Mouse (Mus musculus) splenic B cell, adult 2 months (primary cell): ENCODE measurements around the gene Panx3.

Experiments
- DNase-seq: peaks from one replicate; pipeline ENCODE4 v3.0.0-alpha.2; 2011; ENCODE audit warnings: low read depth, low spot score
- H3K27me3 ChIP-seq: 2 replicates; pipeline ENCODE4 v1.6.1; 2012; ENCODE audit warnings: mild to moderate bottlenecking, low read length, moderate library complexity, mixed read lengths; ENCODE audit not compliant: control insufficient read depth, poor library complexity, insufficient read depth, severe bottlenecking
- H3K36me3 ChIP-seq: 2 replicates; pipeline ENCODE4 v1.6.1; 2012; ENCODE audit warnings: mild to moderate bottlenecking, low read length, moderate library complexity, mixed read lengths; ENCODE audit not compliant: control insufficient read depth, poor library complexity, insufficient read depth, severe bottlenecking

Gene Panx3

GRCm38 (mm10) chr9:37655961-37656360 is 13.1 kb downstream of the Panx3 start:
- DNase-seq, result peak; percentile 53
- peaks cover 4% of the 10 kb centered on the region; the same call in 1 of the 2 replicates for H3K36me3 ChIP-seq
- H3K27me3 ChIP-seq, result no peaks in the 10 kb centered on the region

GRCm38 (mm10) chr9:37653836-37654235 is 15.2 kb downstream of the Panx3 start:
- Histone ChIP-seq H3K36me3 (peaks cover 6% of the 10 kb centered on the region; the same call in 1 of the 2 replicates), H3K27me3 (no peaks in the 10 kb centered on the region)
- no peak for DNase-seq

- peaks cover 9% of the 10 kb centered on the region; the same call in 1 of the 2 replicates for H3K36me3 ChIP-seq
- H3K27me3 ChIP-seq, result no peaks in the 10 kb centered on the region
- DNase-seq, result no peak
These were observed 18.4 kb downstream of the Panx3 start for GRCm38 (mm10) chr9:37650639-37651038.

GRCm38 (mm10) chr9:37646246-37646645 is 22.8 kb downstream of the Panx3 start:
- H3K36me3 ChIP-seq, result peaks cover 12% of the 10 kb centered on the region
- DNase-seq, result no peak
- no peaks in the 10 kb centered on the region for H3K27me3 ChIP-seq

- Histone ChIP-seq H3K27me3 (no peaks in the 10 kb centered on the region), H3K36me3 (peaks cover 7% of the 10 kb centered on the region; the same call in 1 of the 2 replicates)
- no peak for DNase-seq
These were observed 30.3 kb downstream of the Panx3 start for GRCm38 (mm10) chr9:37638721-37639120.

GRCm38 (mm10) chr9:37636800-37637542 is 32.1 kb downstream of the Panx3 start:
- Histone ChIP-seq H3K27me3 (no peaks in the 10 kb centered on the region), H3K36me3 (peaks cover 4% of the 10 kb centered on the region; the same call in 1 of the 2 replicates)
- no peak for DNase-seq

GRCm38 (mm10) chr9:37636335-37636734 is 32.7 kb downstream of the Panx3 start:
- DNase-seq, result peak; percentile 61
- Histone ChIP-seq H3K27me3 (no peaks in the 10 kb centered on the region), H3K36me3 (peaks cover 3% of the 10 kb centered on the region; the same call in 1 of the 2 replicates)

GRCm38 (mm10) chr9:37634269-37634668 is 34.8 kb downstream of the Panx3 start:
- DNase-seq, result no peak
- peaks cover 4% of the 10 kb centered on the region; the same call in 1 of the 2 replicates for H3K36me3 ChIP-seq
- no peaks in the 10 kb centered on the region for H3K27me3 ChIP-seq

GRCm38 (mm10) chr9:37632305-37632704 is 36.7 kb downstream of the Panx3 start:
- Histone ChIP-seq H3K36me3 (peaks cover 4% of the 10 kb centered on the region; the same call in 1 of the 2 replicates), H3K27me3 (no peaks in the 10 kb centered on the region)
- no peak for DNase-seq

- DNase-seq, result no peak
- Histone ChIP-seq H3K27me3 (no peaks in the 10 kb centered on the region), H3K36me3 (peaks cover 6% of the 10 kb centered on the region; the same call in 1 of the 2 replicates)
These were observed 39.1 kb downstream of the Panx3 start for GRCm38 (mm10) chr9:37629941-37630340.

- Histone ChIP-seq H3K27me3 (no peaks in the 10 kb centered on the region), H3K36me3 (peaks cover 7% of the 10 kb centered on the region; the same call in 1 of the 2 replicates)
- DNase-seq, result no peak
These were observed 40.5 kb downstream of the Panx3 start for GRCm38 (mm10) chr9:37628581-37628980.

GRCm38 (mm10) chr9:37627263-37627662 is 41.8 kb downstream of the Panx3 start:
- peaks cover 5% of the 10 kb centered on the region; the same call in 1 of the 2 replicates for H3K36me3 ChIP-seq
- no peaks in the 10 kb centered on the region for H3K27me3 ChIP-seq
- no peak for DNase-seq

GRCm38 (mm10) chr9:37626103-37626567 is 42.9 kb downstream of the Panx3 start:
- no peak for DNase-seq
- peaks cover 4% of the 10 kb centered on the region; the same call in 1 of the 2 replicates for H3K36me3 ChIP-seq
- no peaks in the 10 kb centered on the region for H3K27me3 ChIP-seq

- DNase-seq, result no peak
- Histone ChIP-seq H3K36me3 (peaks cover 4% of the 10 kb centered on the region; the same call in 1 of the 2 replicates), H3K27me3 (no peaks in the 10 kb centered on the region)
These were observed 43.4 kb downstream of the Panx3 start for GRCm38 (mm10) chr9:37625641-37626040.

GRCm38 (mm10) chr9:37625129-37625528 is 43.9 kb downstream of the Panx3 start:
- peak; percentile 27 for DNase-seq

More at GRCm38 (mm10) chr9:37625129-37625528, 43.9 kb downstream of the Panx3 start:
- peaks cover 4% of the 10 kb centered on the region; the same call in 1 of the 2 replicates for H3K36me3 ChIP-seq
- H3K27me3 ChIP-seq, result no peaks in the 10 kb centered on the region
